Mouse (Mus musculus) bone marrow, adult 2 months (tissue): ENCODE results near the gene Grin2c. TPM values are rescaled to one million over a fixed set of nuclear protein-coding genes. Genes with fewer than 3 reads are reported as not detected.
A peak's percentile ranks its signal among the peaks of the same experiment; 100 is the strongest.

Experiments used
- H3K27ac ChIP-seq: fragments of 200-500 bp; 2 replicates; pipeline ENCODE4 v1.5.1; 2012; ENCODE audit warnings: low read depth, mild to moderate bottlenecking, control low read depth, inconsistent platforms, low read length; ENCODE audit not compliant: control insufficient read depth, poor library complexity, insufficient read depth
- H3K4me1 ChIP-seq: fragments of 200-500 bp; 2 replicates; pipeline ENCODE4 v1.6.1; 2011; ENCODE audit warnings: low read length; ENCODE audit not compliant: control insufficient read depth, insufficient read depth
- H3K4me3 ChIP-seq: fragments of 200-500 bp; replicated peaks from 2 replicates; pipeline ENCODE3; 2011; ENCODE audit warnings: mild to moderate bottlenecking, low read depth, low read length, control low read depth; ENCODE audit not compliant: control insufficient read depth
- CTCF ChIP-seq: fragments of 200-500 bp; IDR thresholded peaks from 2 replicates; pipeline ENCODE4 v1.5.1; 2011; ENCODE audit warnings: low read length, control low read depth; ENCODE audit not compliant: control insufficient read depth, insufficient read depth
- POLR2A ChIP-seq: fragments of 200-500 bp; IDR thresholded peaks from 2 replicates; pipeline ENCODE4 v1.6.1; 2011; ENCODE audit warnings: low read depth, mild to moderate bottlenecking, control low read depth, low read length, borderline replicate concordance; ENCODE audit not compliant: control insufficient read depth
- WGBS: fragments of 180-500 bp; shearing (Covaris S2); methylation state at CpG from one replicate; pipeline ENCODE4 v1.1.7; 2018; 5-methylcytosine and 5-hydroxymethylcytosine counted together
- polyA plus RNA-seq: library from polyadenylated mRNA; stranded (reverse); fragments of >200 nt; gene quantifications from 2 replicates; pipeline ENCODE4 v1.2.4, GENCODE M21; 2011; ENCODE audit warnings: low replicate concordance; ENCODE audit not compliant: missing spikeins, insufficient read depth, insufficient read length

Gene Grin2c
- polyA plus RNA-seq, 1 experiment: not detected

GRCm38 (mm10) chr11:115202756-115203155 lies 64.3 kb downstream of the Grin2c start:
- no peak for TF ChIP-seq CTCF
- no peak for TF ChIP-seq POLR2A
- H3K4me1 ChIP-seq: no peaks in the 10 kb centered on the region; the same call in 1 of the 2 replicates
- 90% methylated on average over 9 of the region's 9 CpGs for WGBS
- H3K4me3 ChIP-seq: no peak overlapping the region
- no peak overlapping the region; the same call in 1 of the 2 replicates for H3K27ac ChIP-seq

- TF ChIP-seq CTCF (peak; percentile 92), POLR2A (peak; percentile 44; the same call in 1 of the 2 replicates)
Measured at GRCm38 (mm10) chr11:115202316-115202715, 64.7 kb downstream of the Grin2c start.

GRCm38 (mm10) chr11:115200520-115200919 lies 66.5 kb downstream of the Grin2c start:
- H3K4me3 ChIP-seq: no peak overlapping the region
- WGBS: 76% methylated on average over 4 of the region's 4 CpGs
- H3K27ac ChIP-seq: no peak overlapping the region
- H3K4me1 ChIP-seq: no peaks in the 10 kb centered on the region; the same call in 1 of the 2 replicates
- TF ChIP-seq CTCF: no peak
- TF ChIP-seq POLR2A: no peak

More at GRCm38 (mm10) chr11:115202316-115202715, 64.7 kb downstream of the Grin2c start:
- H3K4me3 ChIP-seq: no peak overlapping the region
- no peak overlapping the region; the same call in 1 of the 2 replicates for H3K27ac ChIP-seq
- no peaks in the 10 kb centered on the region; the same call in 1 of the 2 replicates for H3K4me1 ChIP-seq
- WGBS: 24% methylated on average over 12 of the region's 12 CpGs

Other genes with a start within 250 kb of the Grin2c start
- 1.8 TPM in 1 of 2 replicates, not detected in the other for gene Cd300ld4, start 240.2 kb downstream of the Grin2c start, polyA plus RNA-seq
- gene Cd300ld5, start 229.5 kb downstream of the Grin2c start, polyA plus RNA-seq: 1.8 TPM in 1 of 2 replicates, not detected in the other
- 1.8 and 3.9 TPM in 2 replicates for gene Cd300ld3, start 218.8 kb downstream of the Grin2c start, polyA plus RNA-seq
- gene Cd300e, start 205.1 kb downstream of the Grin2c start, polyA plus RNA-seq: not detected in 2 replicates
- 5.3 and 11.6 TPM in 2 replicates for gene Rab37, start 175.8 kb downstream of the Grin2c start, polyA plus RNA-seq
- 39.9 and 79.7 TPM in 2 replicates for gene Cd300lf, start 133.3 kb downstream of the Grin2c start, polyA plus RNA-seq
- gene Slc9a3r1, start 103.9 kb downstream of the Grin2c start, polyA plus RNA-seq: 21.9 and 51.0 TPM in 2 replicates
- gene Tmem104, start 79.8 kb downstream of the Grin2c start, polyA plus RNA-seq: 3.1 and 5.8 TPM in 2 replicates
- 19.4 and 24.2 TPM in 2 replicates for gene Nat9, start 79.4 kb downstream of the Grin2c start, polyA plus RNA-seq
- gene Fdxr, start 9.8 kb upstream of the Grin2c start, polyA plus RNA-seq: 9.9 and 21.2 TPM in 2 replicates
- 0.77 and 1.4 TPM in 2 replicates for gene Fads6, start 30.4 kb upstream of the Grin2c start, polyA plus RNA-seq
- gene Otop2, start 39.9 kb upstream of the Grin2c start, polyA plus RNA-seq: not detected in 2 replicates
- gene Ush1g, start 54.8 kb upstream of the Grin2c start, polyA plus RNA-seq: 0.29 TPM in 1 of 2 replicates, not detected in the other
- not detected in 2 replicates for gene Otop3, start 67.5 kb upstream of the Grin2c start, polyA plus RNA-seq
- gene Hid1, start 100.5 kb upstream of the Grin2c start, polyA plus RNA-seq: 3.4 and 4.3 TPM in 2 replicates
- 1.4 and 3.1 TPM in 2 replicates for gene Cdr2l, start 114.7 kb upstream of the Grin2c start, polyA plus RNA-seq
- gene Mrpl58, start 136.5 kb upstream of the Grin2c start, polyA plus RNA-seq: 31.1 and 51.9 TPM in 2 replicates
- 316 and 521 TPM in 2 replicates for gene Atp5h, start 152.7 kb upstream of the Grin2c start, polyA plus RNA-seq
- gene Kctd2, start 152.9 kb upstream of the Grin2c start, polyA plus RNA-seq: 14.0 and 32.4 TPM in 2 replicates
- not detected in 2 replicates for gene Trim80, start 173.3 kb upstream of the Grin2c start, polyA plus RNA-seq
- gene Slc16a5, start 195.2 kb upstream of the Grin2c start, polyA plus RNA-seq: 1.8 TPM in 1 of 2 replicates, not detected in the other
- gene Armc7, start 208.4 kb upstream of the Grin2c start, polyA plus RNA-seq: 4.4 and 18.7 TPM in 2 replicates
- 47.5 and 56.4 TPM in 2 replicates for gene Nt5c, start 224.6 kb upstream of the Grin2c start, polyA plus RNA-seq
- gene Jpt1, start 247.1 kb upstream of the Grin2c start, polyA plus RNA-seq: 106 and 149 TPM in 2 replicates